Mouse (Mus musculus): ENCODE measurements at regions not wholly inside any gene's neighbourhood (a gene's known extent, or its start where the extent isn't known, plus 50 kb on each side); places are given as distances from the start of the nearest gene placed in this dataset.
A peak's percentile ranks its signal among the peaks of the same experiment; 100 is the strongest.

DNA sequence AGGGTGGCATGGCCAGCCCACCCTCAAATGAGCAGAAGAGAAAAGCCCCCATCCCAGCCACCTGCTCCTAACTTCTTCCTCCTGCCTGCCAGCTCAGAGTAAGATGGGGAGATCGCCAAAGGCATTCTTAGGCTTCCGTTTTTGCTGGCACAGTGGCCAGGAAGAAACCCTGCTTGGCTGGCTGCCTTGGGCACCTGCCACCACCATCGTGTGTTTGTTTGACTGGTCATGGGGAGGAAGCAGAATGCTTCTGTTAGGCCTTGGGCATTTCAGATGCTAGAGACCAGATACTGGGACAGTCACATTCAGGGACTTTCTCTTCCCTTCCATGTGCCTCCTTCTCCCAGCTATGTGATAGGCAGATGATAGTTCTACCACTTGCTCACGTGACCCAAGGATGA is 1283.7 kb upstream of the A1bg start:
- no peak overlapping the region for H3K4me2 ChIP-seq (ENCODE audit: low read depth, low read length)
- WGBS (ENCODE audit: insufficient replicate concordance): 71% methylated on average over 4 of the region's 4 CpGs
- H3K4me3 ChIP-seq (ENCODE audit: low read depth, low read length): no peak overlapping the region
- no peak overlapping the region for H3K27ac ChIP-seq (ENCODE audit: low read length)
- H3K4me1 ChIP-seq (ENCODE audit: control insufficient read depth, low read depth, low read length): peaks cover 4% of the 10 kb centered on the region
- ATAC-seq (ENCODE audit: low read depth): no peak
- no peaks in the 10 kb centered on the region for H3K9me3 ChIP-seq (replicated peaks; ENCODE audit: control insufficient read depth, low read length)
- H3K27me3 ChIP-seq (ENCODE audit: control insufficient read depth, insufficient read depth, low read depth, low read length): no peaks in the 10 kb centered on the region
- no peaks in the 10 kb centered on the region for H3K36me3 ChIP-seq (ENCODE audit: control insufficient read depth, insufficient read depth)
- H3K9ac ChIP-seq (ENCODE audit: low read depth, low read length): no peak overlapping the region

DNA sequence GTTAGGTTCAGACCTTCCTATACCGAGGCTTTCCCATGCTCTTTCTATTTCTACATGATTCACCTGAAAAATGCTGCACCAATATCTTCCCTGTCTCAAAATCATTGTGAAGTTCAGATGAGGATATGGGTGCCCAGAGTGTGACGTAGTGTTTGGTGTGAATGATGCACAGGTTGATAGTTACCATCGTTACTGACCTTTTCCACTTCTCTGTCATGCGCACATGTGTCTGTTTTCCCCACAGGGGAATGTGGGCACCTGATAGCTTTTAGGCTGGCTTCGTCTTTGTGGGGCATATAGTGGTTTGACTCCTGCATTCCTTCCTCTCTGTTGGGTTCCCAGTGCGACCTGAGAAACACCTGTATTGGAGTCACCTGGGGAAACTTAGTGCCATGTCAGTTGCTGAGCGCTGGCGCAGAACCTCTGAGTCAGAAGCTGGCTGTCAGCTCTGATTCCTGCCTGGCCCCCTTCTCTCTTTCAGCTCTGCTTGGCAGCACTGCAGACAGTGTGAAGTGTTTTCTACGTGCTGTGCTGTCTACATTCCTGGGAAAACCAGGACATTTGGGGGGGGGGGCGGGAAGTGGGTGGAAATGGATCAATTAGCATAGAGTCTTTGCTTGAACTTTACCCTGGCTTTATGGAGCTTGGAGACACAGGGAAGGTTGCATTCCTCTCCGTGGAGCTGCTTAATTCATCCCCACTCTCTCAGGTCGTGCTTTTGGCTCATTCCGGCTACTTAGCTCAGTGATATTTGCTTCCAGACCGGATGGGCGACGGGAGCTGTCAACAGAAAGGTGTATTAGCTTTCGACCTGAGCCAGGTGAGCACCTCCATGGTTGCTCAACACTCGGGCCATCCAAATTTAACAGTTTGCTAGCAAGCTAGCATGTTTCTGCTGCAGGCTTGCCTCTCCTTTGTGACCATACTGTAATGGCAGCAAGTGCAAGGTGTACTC is 1281.4 kb upstream of the A1bg start:
- H3K9me3 ChIP-seq (replicated peaks; ENCODE audit: control insufficient read depth, low read length): no peaks in the 10 kb centered on the region
- 69% methylated on average over 18 of the region's 18 CpGs for WGBS (ENCODE audit: insufficient replicate concordance)
- no peak overlapping the region for H3K9ac ChIP-seq (ENCODE audit: low read depth, low read length)
- no peaks in the 10 kb centered on the region for H3K36me3 ChIP-seq (ENCODE audit: control insufficient read depth, insufficient read depth)
- ATAC-seq (ENCODE audit: low read depth): peak; percentile 81
- H3K27me3 ChIP-seq (ENCODE audit: control insufficient read depth, insufficient read depth, low read depth, low read length): no peaks in the 10 kb centered on the region
- no peak overlapping the region for H3K4me3 ChIP-seq (ENCODE audit: low read depth, low read length)
- no peaks in the 10 kb centered on the region for H3K4me1 ChIP-seq (ENCODE audit: control insufficient read depth, low read depth, low read length)
- H3K4me2 ChIP-seq (ENCODE audit: low read depth, low read length): no peak overlapping the region; the same call in 1 of the 2 replicates
- peak overlapping the region; percentile 59 for H3K27ac ChIP-seq (ENCODE audit: low read length)

DNA sequence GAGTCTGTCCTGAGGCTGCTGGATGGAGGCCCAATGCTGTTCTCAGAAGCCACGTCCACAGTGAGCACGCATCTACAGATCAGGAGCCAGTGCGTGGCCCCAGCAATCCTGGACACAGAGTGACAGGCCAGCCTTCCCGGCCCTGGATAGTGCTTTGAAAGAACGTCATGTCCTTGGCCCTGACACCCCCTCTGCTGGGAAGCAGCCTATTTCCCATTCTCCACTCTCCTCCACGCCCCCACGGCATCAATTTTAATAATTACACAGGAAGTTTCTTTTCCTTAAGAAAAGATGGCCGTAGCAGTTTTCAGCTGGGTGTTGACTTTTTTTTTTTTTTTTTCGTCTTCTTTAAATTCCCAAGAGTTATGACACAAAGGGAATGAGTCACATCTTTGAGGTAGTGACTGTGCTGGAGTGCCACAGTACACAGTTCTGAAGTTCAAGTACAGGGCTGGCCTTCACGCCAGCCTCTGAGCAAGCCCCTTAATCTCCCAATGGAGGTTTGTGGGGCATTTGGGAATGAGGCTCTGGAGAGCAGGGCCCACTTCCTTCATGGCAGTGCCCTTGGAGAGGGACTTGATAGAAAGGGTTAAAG is 1280.1 kb upstream of the A1bg start:
- 76% methylated on average over 10 of the region's 10 CpGs for WGBS (ENCODE audit: insufficient replicate concordance)
- no peak for ATAC-seq (ENCODE audit: low read depth)
- Histone ChIP-seq H3K36me3 (ENCODE audit: control insufficient read depth, insufficient read depth) (no peaks in the 10 kb centered on the region), H3K4me3 (ENCODE audit: low read depth, low read length) (no peak overlapping the region), H3K4me1 (ENCODE audit: control insufficient read depth, low read depth, low read length) (no peaks in the 10 kb centered on the region), H3K4me2 (ENCODE audit: low read depth, low read length) (no peak overlapping the region), H3K9ac (ENCODE audit: low read depth, low read length) (no peak overlapping the region), H3K27me3 (ENCODE audit: control insufficient read depth, insufficient read depth, low read depth, low read length) (no peaks in the 10 kb centered on the region), H3K9me3 (replicated peaks; ENCODE audit: control insufficient read depth, low read length) (no peaks in the 10 kb centered on the region), H3K27ac (ENCODE audit: low read length) (no peak overlapping the region)

DNA sequence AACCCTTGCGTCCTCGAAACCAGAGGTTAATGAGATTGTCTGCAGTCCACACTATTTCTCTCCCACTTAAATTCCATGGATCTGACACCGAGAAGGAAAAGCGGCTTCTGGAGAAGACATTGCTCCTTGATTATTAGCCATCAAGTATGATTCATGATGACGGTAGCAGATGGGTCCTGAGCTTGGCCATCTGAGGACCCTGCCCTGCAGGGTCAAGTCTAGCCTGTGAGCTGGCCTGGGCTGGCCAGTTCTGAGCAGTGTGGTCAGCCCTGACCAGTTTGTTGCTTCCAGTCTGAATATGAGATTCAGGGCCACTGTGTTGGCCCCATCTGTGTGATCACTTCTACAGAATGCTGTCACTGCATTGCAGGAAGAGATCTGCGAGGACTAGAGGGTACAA is 1275.9 kb upstream of the A1bg start:
- Histone ChIP-seq H3K9me3 (replicated peaks; ENCODE audit: control insufficient read depth, low read length) (no peaks in the 10 kb centered on the region), H3K4me3 (ENCODE audit: low read depth, low read length) (no peak overlapping the region), H3K4me1 (ENCODE audit: control insufficient read depth, low read depth, low read length) (no peaks in the 10 kb centered on the region), H3K9ac (ENCODE audit: low read depth, low read length) (no peak overlapping the region), H3K27me3 (ENCODE audit: control insufficient read depth, insufficient read depth, low read depth, low read length) (no peaks in the 10 kb centered on the region), H3K4me2 (ENCODE audit: low read depth, low read length) (no peak overlapping the region), H3K36me3 (ENCODE audit: control insufficient read depth, insufficient read depth) (no peaks in the 10 kb centered on the region), H3K27ac (ENCODE audit: low read length) (no peak overlapping the region)
- ATAC-seq (ENCODE audit: low read depth): no peak
- WGBS (ENCODE audit: insufficient replicate concordance): 88% methylated on average over 6 of the region's 6 CpGs

- Histone ChIP-seq H3K27ac (ENCODE audit: low read length) (no peak overlapping the region), H3K4me3 (ENCODE audit: low read depth, low read length) (no peak overlapping the region), H3K4me2 (ENCODE audit: low read depth, low read length) (no peak overlapping the region), H3K36me3 (ENCODE audit: control insufficient read depth, insufficient read depth) (no peaks in the 10 kb centered on the region), H3K27me3 (ENCODE audit: control insufficient read depth, insufficient read depth, low read depth, low read length) (no peaks in the 10 kb centered on the region), H3K9ac (ENCODE audit: low read depth, low read length) (no peak overlapping the region), H3K4me1 (ENCODE audit: control insufficient read depth, low read depth, low read length) (no peaks in the 10 kb centered on the region), H3K9me3 (replicated peaks; ENCODE audit: control insufficient read depth, low read length) (no peaks in the 10 kb centered on the region)
- no peak for ATAC-seq (ENCODE audit: low read depth)
- 85% methylated on average over 4 of the region's 4 CpGs for WGBS (ENCODE audit: insufficient replicate concordance)
These were observed 1275.4 kb upstream of the A1bg start for GRCm38 (mm10) chr15:62198194-62198593.

GRCm38 (mm10) chr15:62195440-62195839 is 1272.6 kb upstream of the A1bg start:
- Histone ChIP-seq H3K27ac (ENCODE audit: low read length) (no peak overlapping the region), H3K27me3 (ENCODE audit: control insufficient read depth, insufficient read depth, low read depth, low read length) (no peaks in the 10 kb centered on the region), H3K9me3 (replicated peaks; ENCODE audit: control insufficient read depth, low read length) (no peaks in the 10 kb centered on the region), H3K9ac (ENCODE audit: low read depth, low read length) (no peak overlapping the region), H3K4me3 (ENCODE audit: low read depth, low read length) (no peak overlapping the region), H3K36me3 (ENCODE audit: control insufficient read depth, insufficient read depth) (no peaks in the 10 kb centered on the region), H3K4me1 (ENCODE audit: control insufficient read depth, low read depth, low read length) (peaks cover 12% of the 10 kb centered on the region), H3K4me2 (ENCODE audit: low read depth, low read length) (no peak overlapping the region)
- 60% methylated on average over 5 of the region's 5 CpGs for WGBS (ENCODE audit: insufficient replicate concordance)
- ATAC-seq (ENCODE audit: low read depth): no peak

GRCm38 (mm10) chr15:62192706-62193105 is 1269.9 kb upstream of the A1bg start:
- H3K4me2 ChIP-seq (ENCODE audit: low read depth, low read length): no peak overlapping the region
- no peak overlapping the region for H3K9ac ChIP-seq (ENCODE audit: low read depth, low read length)
- H3K27ac ChIP-seq (ENCODE audit: low read length): no peak overlapping the region
- ATAC-seq (ENCODE audit: low read depth): no peak
- WGBS (ENCODE audit: insufficient replicate concordance): 73% methylated on average over 1 of the region's 1 CpGs
- no peaks in the 10 kb centered on the region for H3K9me3 ChIP-seq (replicated peaks; ENCODE audit: control insufficient read depth, low read length)
- H3K4me3 ChIP-seq (ENCODE audit: low read depth, low read length): no peak overlapping the region
- H3K4me1 ChIP-seq (ENCODE audit: control insufficient read depth, low read depth, low read length): peaks cover 22% of the 10 kb centered on the region
- no peaks in the 10 kb centered on the region for H3K27me3 ChIP-seq (ENCODE audit: control insufficient read depth, insufficient read depth, low read depth, low read length)
- no peaks in the 10 kb centered on the region for H3K36me3 ChIP-seq (ENCODE audit: control insufficient read depth, insufficient read depth)

DNA sequence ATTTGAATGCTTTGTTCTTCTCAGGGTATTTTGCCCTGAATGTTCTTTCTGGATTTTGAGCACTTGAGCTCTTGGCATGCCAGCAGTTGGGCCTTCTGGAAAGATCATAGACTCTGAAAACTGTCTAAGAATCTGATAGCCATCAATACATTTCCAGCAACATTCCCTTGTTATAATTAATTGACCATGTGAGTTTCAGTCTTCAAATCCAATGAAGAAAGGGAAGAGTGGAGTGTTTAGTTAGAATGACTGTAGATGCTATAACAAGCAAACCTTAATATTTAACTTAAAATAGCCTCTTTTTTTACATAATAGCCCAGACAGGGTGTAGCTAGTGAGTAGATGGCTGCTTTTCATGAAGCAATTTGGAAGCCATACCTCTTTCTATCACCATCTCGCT is 1268.8 kb upstream of the A1bg start:
- H3K27ac ChIP-seq (ENCODE audit: low read length): peak overlapping the region; percentile 92
- no peak overlapping the region for H3K4me3 ChIP-seq (ENCODE audit: low read depth, low read length)
- peaks cover 22% of the 10 kb centered on the region for H3K4me1 ChIP-seq (ENCODE audit: control insufficient read depth, low read depth, low read length)
- ATAC-seq (ENCODE audit: low read depth): no peak
- H3K9me3 ChIP-seq (replicated peaks; ENCODE audit: control insufficient read depth, low read length): no peaks in the 10 kb centered on the region
- peak overlapping the region; percentile 24 for H3K4me2 ChIP-seq (ENCODE audit: low read depth, low read length)
- H3K27me3 ChIP-seq (ENCODE audit: control insufficient read depth, insufficient read depth, low read depth, low read length): no peaks in the 10 kb centered on the region
- no peaks in the 10 kb centered on the region for H3K36me3 ChIP-seq (ENCODE audit: control insufficient read depth, insufficient read depth)
- 91% methylated on average over 1 of the region's 1 CpGs for WGBS (ENCODE audit: insufficient replicate concordance)
- no peak overlapping the region for H3K9ac ChIP-seq (ENCODE audit: low read depth, low read length)

GRCm38 (mm10) chr15:62190977-62191614 is 1268.3 kb upstream of the A1bg start:
- H3K4me3 ChIP-seq (ENCODE audit: low read depth, low read length): no peak overlapping the region
- H3K9ac ChIP-seq (ENCODE audit: low read depth, low read length): no peak overlapping the region; the same call in 1 of the 2 replicates
- peak overlapping the region; percentile 92 for H3K27ac ChIP-seq (ENCODE audit: low read length)
- ATAC-seq (ENCODE audit: low read depth): peak; percentile 93
- no peaks in the 10 kb centered on the region for H3K36me3 ChIP-seq (ENCODE audit: control insufficient read depth, insufficient read depth)
- no peaks in the 10 kb centered on the region for H3K9me3 ChIP-seq (replicated peaks; ENCODE audit: control insufficient read depth, low read length)
- H3K27me3 ChIP-seq (ENCODE audit: control insufficient read depth, insufficient read depth, low read depth, low read length): no peaks in the 10 kb centered on the region
- whole genome bisulfite sequencing (ENCODE audit: insufficient replicate concordance): 44% methylated on average over 5 of the region's 5 CpGs
- peak overlapping the region; percentile 24 for H3K4me2 ChIP-seq (ENCODE audit: low read depth, low read length)
- H3K4me1 ChIP-seq (ENCODE audit: control insufficient read depth, low read depth, low read length): peaks cover 22% of the 10 kb centered on the region
